Mouse (Mus musculus) embryonic facial prominence, embryonic 14.5 days (tissue): Measurements from ENCODE around the gene Zbtb48. TPM values are rescaled to one million over a fixed set of nuclear protein-coding genes. Genes with fewer than 3 reads are reported as not detected.
"Not testable (repeated sequence)": the region's sequence is repeated elsewhere in the genome, so short reads cannot be mapped to it uniquely, and the experiment has no call there.

Source experiments
- ATAC-seq: fragments of 200-750 bp; cut with Nextera tagmentation; 2 replicates; pipeline ENCODE4 v1.8.0; 2017; ENCODE audit warnings: low read depth, moderate number of reproducible peaks, moderate TSS enrichment
- DNase-seq: peaks from one replicate; pipeline ENCODE4 v3.0.0-alpha.2; 2015; ENCODE audit warnings: low spot score
- H3K27ac ChIP-seq: fragments of 300-500 bp; sonication (generic); replicated peaks from 2 replicates; pipeline ENCODE4 v1.5.1; 2014; ENCODE audit warnings: low read depth, mild to moderate bottlenecking, low read length, moderate library complexity
- H3K27me3 ChIP-seq: fragments of 300-500 bp; sonication (generic); replicated peaks from 2 replicates; pipeline ENCODE4 v1.6.1; 2014; ENCODE audit warnings: low read length; ENCODE audit not compliant: control insufficient read depth, insufficient read depth
- H3K36me3 ChIP-seq: fragments of 300-500 bp; sonication (generic); 2 replicates; pipeline ENCODE4 v1.6.1; 2014; ENCODE audit warnings: low read length, mixed read lengths; ENCODE audit not compliant: control insufficient read depth, insufficient read depth
- H3K4me1 ChIP-seq: fragments of 300-500 bp; sonication (generic); 2 replicates; pipeline ENCODE4 v1.6.1; 2014; ENCODE audit warnings: antibody characterized with exemption, low read length; ENCODE audit not compliant: control insufficient read depth, insufficient read depth
- H3K4me2 ChIP-seq: fragments of 300-500 bp; sonication (generic); 2 replicates; pipeline ENCODE4 v1.6.1; 2014; ENCODE audit warnings: low read depth, mild to moderate bottlenecking, low read length, moderate library complexity, mixed read lengths
- H3K4me3 ChIP-seq: fragments of 300-500 bp; sonication (generic); 2 replicates; pipeline ENCODE4 v1.5.1; 2014; ENCODE audit warnings: low read depth, mild to moderate bottlenecking, low read length
- H3K9ac ChIP-seq: fragments of 300-500 bp; sonication (generic); 2 replicates; pipeline ENCODE4 v1.6.1; 2014; ENCODE audit warnings: low read depth, mild to moderate bottlenecking, low read length, moderate library complexity, mixed read lengths
- H3K9me3 ChIP-seq: fragments of 300-500 bp; sonication (generic); 2 replicates; pipeline ENCODE4 v1.6.1; 2016; ENCODE audit warnings: low read length; ENCODE audit not compliant: control insufficient read depth
- WGBS: fragments of 180-500 bp; shearing (Covaris S2); extraction: QIAGEN DNeasy Blood & Tissue Kit; methylation state at CpG from one replicate; pipeline ENCODE4 v1.1.7; 2014; 5-methylcytosine and 5-hydroxymethylcytosine counted together
- polyA plus RNA-seq: library from polyadenylated mRNA; unstranded; fragments of >200 nt; fragmentation: Nextera tagmentation; extraction: Ambion mirVana; gene quantifications from 2 replicates; pipeline ENCODE4 v1.2.1, GENCODE M21; 2014

Gene Zbtb48
- polyA plus RNA-seq, 1 experiment from 2014 or later, result 19.0 TPM

DNA sequence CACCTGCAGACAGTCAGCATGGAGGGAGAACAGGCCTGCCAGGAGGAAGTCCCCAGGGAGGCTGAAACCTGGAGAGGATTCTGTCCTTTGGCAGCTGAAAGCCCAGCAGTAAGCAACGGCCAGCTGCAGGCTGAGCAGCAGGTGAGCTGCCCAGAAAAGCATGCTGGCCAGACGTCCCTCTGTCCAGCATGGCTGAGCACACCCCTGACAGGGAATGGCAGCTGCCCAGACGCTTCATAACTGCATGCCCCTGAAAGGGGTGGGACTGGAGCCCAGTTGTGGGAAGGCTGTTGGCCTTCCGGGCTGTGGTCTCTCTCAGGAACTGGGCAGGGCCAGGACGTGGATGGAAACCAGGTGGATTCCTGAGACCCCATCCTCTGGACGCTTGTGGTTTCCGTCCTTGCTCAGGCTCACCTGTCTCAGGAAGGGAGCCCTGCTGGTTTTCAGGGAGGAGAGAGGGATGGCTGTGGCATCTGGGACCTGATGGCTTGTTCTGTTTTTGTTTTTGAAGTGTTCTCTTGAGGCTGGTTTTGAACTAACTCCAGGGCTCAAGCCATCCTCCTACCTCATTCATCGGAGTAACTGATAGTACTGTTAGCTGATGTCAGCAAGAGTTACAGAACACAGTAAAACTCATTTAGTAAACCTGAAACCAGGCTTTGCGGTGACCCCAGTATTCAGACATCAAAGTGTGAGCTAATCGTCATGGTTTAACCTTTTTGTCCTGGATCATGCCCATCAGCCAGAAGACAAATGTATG lies 10.9 kb upstream of the Zbtb48 start, which contains the start of gene Tas1r1:
TSS of gene Tas1r1 (minus strand) at position 344 of the 760 bp plus-strand sequence.
- no peaks in the 10 kb centered on the region for H3K27me3 ChIP-seq
- peak within 1 kb of the TSS; percentile 88 for H3K9ac ChIP-seq
- DNase-seq (peak; percentile 67), ATAC-seq (peak; percentile 34)
- H3K27ac ChIP-seq, result 0 out of 2 replicates have a peak within 1 kb of the TSS, but pooled peaks have one; percentile 15
- no peaks in the 10 kb centered on the region for H3K9me3 ChIP-seq
- H3K4me2 ChIP-seq, result peak within 1 kb of the TSS; percentile 96
- peaks cover 25% of the 10 kb centered on the region for H3K36me3 ChIP-seq
- 37% methylated on average over 10 of the region's 10 CpGs for WGBS
- peak within 1 kb of the TSS; percentile 95 for H3K4me3 ChIP-seq
- peaks cover 8% of the 10 kb centered on the region for H3K4me1 ChIP-seq

DNA sequence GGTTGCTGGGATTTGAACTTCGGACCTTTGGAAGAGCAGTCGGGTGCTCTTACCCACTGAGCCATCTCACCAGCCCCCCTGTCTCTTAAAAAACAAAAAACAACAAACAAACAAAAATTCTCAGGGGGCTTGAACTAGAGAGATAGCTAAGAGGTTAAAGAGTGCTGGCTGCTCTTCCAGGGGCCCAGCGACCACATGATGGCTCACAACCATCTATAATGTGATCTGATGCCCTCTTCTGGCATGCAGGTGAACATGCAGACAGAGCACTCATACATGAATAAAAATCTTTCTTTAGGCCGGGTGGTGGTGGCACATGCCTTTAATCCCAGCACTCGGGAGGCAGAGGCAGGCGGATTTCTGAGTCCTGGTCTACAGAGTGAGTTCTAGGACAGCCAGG lies 9.0 kb upstream of the Zbtb48 start:
- not testable (repeated sequence) for DNase-seq, H3K27me3 ChIP-seq, H3K36me3 ChIP-seq, H3K9me3 ChIP-seq, H3K4me3 ChIP-seq, ATAC-seq, H3K9ac ChIP-seq, H3K4me1 ChIP-seq, H3K27ac ChIP-seq, H3K4me2 ChIP-seq
- WGBS, result 87% methylated on average over 6 of the region's 6 CpGs

DNA sequence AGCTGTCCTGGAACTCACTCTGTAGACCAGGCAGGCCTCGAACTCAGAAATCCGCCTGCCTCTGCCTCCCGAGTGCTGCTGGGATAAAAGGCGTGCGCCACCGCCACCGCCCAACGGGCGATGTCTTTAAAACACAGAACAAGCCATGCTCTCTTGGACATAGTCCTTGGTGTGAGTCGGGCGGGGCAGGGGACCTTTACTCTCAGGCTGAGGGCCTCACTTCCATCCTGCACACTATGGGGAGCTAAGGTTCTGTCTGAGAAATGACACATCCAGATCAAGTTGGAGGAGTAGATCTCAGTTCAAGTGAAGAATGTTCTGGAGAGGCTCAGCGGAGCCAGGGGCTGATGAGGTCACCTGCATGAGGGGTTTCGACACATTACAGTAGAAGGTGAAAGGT lies 5.5 kb upstream of the Zbtb48 start:
- no peaks in the 10 kb centered on the region for H3K36me3 ChIP-seq
- no peak overlapping the region for H3K9ac ChIP-seq
- 86% methylated on average over 13 of the region's 13 CpGs for WGBS
- DNase-seq (no peak), ATAC-seq (no peak)
- no peak overlapping the region for H3K4me3 ChIP-seq
- H3K4me1 ChIP-seq, result peaks cover 6% of the 10 kb centered on the region; the same call in 1 of the 2 replicates
- no peaks in the 10 kb centered on the region for H3K27me3 ChIP-seq
- no peak overlapping the region for H3K27ac ChIP-seq
- no peaks in the 10 kb centered on the region for H3K9me3 ChIP-seq
- H3K4me2 ChIP-seq, result no peak overlapping the region

DNA sequence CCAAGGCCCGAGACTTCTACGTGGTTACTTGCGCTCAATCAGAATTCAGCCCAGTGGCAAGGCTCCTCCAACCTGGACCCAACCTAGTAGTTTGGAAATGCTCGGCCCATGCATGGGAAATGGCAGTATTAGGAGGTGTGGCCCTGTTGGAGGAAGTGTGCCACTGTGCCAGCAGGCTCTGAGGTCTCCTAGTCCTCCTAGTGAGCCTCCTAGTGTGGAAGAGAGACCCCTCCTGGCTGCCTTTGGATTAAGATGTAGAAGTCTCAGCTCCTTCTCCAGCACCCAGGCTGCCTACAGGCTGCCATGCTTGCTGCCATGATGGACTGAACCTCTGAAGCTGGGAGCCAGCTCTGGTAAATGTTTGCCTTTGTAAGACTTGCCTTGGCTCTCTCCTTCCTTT lies 2.5 kb upstream of the Zbtb48 start:
- H3K27ac ChIP-seq, result 0 out of 2 replicates have a peak overlapping the region, but pooled peaks have one; percentile 21
- H3K9me3 ChIP-seq, result no peaks in the 10 kb centered on the region
- 64% methylated on average over 4 of the region's 4 CpGs for WGBS
- ATAC-seq (no peak), DNase-seq (peak; percentile 77)
- no peaks in the 10 kb centered on the region for H3K36me3 ChIP-seq
- no peak overlapping the region for H3K4me3 ChIP-seq
- no peaks in the 10 kb centered on the region for H3K27me3 ChIP-seq
- peaks cover 22% of the 10 kb centered on the region for H3K4me1 ChIP-seq
- H3K9ac ChIP-seq, result no peak overlapping the region; the same call in 1 of the 2 replicates
- H3K4me2 ChIP-seq, result peak overlapping the region; percentile 15; the same call in 1 of the 2 replicates

DNA sequence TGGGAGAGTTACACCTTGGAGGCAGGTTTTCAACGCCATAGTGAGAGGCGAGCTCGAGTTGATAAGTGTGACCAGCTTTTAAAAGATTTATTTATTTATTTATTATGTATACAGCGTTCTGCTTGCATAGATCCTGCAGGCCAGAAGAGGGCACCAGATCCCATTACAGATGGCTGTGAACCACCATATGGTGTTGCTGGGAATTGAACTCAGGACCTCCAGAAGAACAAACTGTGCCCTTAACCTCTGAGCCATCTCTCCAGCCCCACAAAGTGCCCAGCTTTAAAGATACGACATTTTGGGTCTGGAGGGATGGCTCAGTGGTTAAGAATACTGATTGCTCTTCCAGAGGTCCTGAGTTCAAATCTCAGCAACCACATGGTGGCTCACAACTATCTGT lies 1.6 kb upstream of the Zbtb48 start:
- Histone ChIP-seq H3K9me3 (no peaks in the 10 kb centered on the region), H3K4me1 (peaks cover 22% of the 10 kb centered on the region), H3K27me3 (no peaks in the 10 kb centered on the region), H3K9ac (peak overlapping the region; percentile 34; the same call in 1 of the 2 replicates), H3K4me3 (no peak overlapping the region), H3K4me2 (peak overlapping the region; percentile 98; the same call in 1 of the 2 replicates), H3K27ac (no peak overlapping the region), H3K36me3 (peaks cover 4% of the 10 kb centered on the region; the same call in 1 of the 2 replicates)
- 38% methylated on average over 5 of the region's 5 CpGs for WGBS
- no peak for ATAC-seq
- DNase-seq, result no peak

DNA sequence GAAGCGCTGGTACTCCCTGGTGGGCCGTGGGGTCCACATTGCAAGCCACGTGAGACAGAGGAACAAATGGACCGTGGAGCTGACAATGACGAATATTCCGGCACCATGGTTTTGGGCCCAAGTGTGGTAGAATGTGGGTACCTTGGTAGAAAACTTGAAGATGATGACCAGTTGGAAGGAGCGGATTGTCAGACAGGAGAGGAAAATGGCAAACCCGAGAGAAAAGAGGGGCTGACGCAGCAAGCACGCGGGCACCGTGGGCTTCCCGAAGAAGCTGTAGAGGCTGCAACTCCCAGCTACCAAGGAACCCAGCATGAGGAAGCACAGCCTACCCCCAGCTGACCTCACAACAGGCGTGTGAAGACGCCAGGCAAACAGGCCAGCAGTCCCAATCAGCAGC lies 985 bp upstream of the Zbtb48 start:
- Histone ChIP-seq H3K4me2 (peak overlapping the region; percentile 98), H3K4me1 (peaks cover 22% of the 10 kb centered on the region), H3K4me3 (peak overlapping the region; percentile 79), H3K27me3 (no peaks in the 10 kb centered on the region), H3K9me3 (no peaks in the 10 kb centered on the region), H3K36me3 (peaks cover 8% of the 10 kb centered on the region), H3K27ac (no peak overlapping the region), H3K9ac (peak overlapping the region; percentile 34; the same call in 1 of the 2 replicates)
- ATAC-seq, result no peak
- 59% methylated on average over 15 of the region's 15 CpGs for WGBS
- DNase-seq, result no peak

DNA sequence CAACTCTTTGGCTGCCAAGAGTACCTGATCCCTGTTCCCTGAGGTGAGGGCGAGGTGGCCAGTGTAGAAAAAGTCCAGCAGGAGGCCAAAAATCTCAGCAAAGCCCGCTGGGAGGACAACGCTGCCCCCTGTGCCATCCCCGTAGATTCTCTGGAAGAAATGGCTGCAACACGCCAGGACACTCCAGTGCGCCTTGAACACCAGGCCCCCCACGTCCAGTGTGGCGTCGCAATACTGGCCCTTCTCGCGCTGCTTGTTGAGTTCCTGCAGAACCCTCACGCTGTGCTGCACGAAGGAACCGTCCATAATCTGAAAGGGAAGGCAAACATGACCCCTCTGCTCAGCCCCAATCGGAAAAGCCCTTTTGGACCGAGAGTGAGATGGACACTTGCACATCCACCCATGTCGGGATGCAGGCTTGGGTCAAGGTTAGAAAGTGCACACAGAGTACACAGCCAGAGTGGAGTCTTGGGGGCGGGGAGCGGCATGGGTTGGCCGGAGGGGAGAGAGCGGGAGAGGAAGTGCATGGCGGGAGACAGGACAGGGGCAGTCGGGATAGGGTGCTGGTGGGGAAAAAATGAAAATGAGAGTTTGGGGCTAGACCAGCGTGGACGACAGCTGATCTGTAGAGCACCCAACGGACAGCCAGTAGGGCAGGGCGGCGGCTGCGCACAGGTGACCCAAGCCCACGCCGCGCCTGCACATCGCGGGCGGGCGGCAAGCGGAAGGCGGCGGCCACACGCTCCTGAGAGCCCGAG lies 541 bp downstream of the Zbtb48 start:
- peaks cover 24% of the 10 kb centered on the region for H3K36me3 ChIP-seq
- peak overlapping the region; percentile 44; the same call in 1 of the 2 replicates for H3K27ac ChIP-seq
- ATAC-seq, result peak; percentile 51
- H3K4me3 ChIP-seq, result peak overlapping the region; percentile 79
- H3K9me3 ChIP-seq, result no peaks in the 10 kb centered on the region
- DNase-seq, result no peak
- H3K4me2 ChIP-seq, result peak overlapping the region; percentile 98
- WGBS, result 4% methylated on average over 22 of the region's 41 CpGs
- H3K4me1 ChIP-seq, result peaks cover 22% of the 10 kb centered on the region
- no peaks in the 10 kb centered on the region for H3K27me3 ChIP-seq
- H3K9ac ChIP-seq, result peak overlapping the region; percentile 82

DNA sequence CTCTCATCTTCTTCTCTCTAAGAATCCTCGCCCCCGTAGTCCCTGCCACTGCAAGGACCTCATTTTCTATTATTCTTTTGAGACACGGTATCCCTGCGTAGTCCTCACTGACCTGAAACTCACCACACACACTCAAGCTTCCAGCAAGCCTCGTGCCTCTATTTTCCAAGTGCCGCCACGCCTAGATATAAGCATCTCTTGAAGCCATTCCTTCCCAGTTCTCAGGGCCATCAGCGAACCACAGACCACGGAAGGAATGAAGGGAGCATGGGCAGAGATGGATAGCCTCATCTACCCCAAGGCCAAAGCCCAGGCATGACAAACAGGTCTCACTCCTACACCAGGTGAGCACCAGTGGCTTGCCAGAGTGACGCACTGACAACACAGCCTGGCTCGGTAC lies 2.9 kb downstream of the Zbtb48 start:
- 91% methylated on average over 11 of the region's 11 CpGs for WGBS
- no peak for ATAC-seq
- Histone ChIP-seq H3K4me1 (peaks cover 22% of the 10 kb centered on the region), H3K9me3 (no peaks in the 10 kb centered on the region), H3K4me2 (no peak overlapping the region), H3K27ac (no peak overlapping the region), H3K9ac (no peak overlapping the region), H3K36me3 (peaks cover 48% of the 10 kb centered on the region), H3K27me3 (no peaks in the 10 kb centered on the region), H3K4me3 (no peak overlapping the region)
- DNase-seq, result no peak
